Mouse (Mus musculus) limb, embryonic 14.5 days (tissue): Measurements from ENCODE around the gene Creld2. TPM values are rescaled to one million over a fixed set of nuclear protein-coding genes. Genes with fewer than 3 reads are reported as not detected.

Experiments used
- ATAC-seq: fragments of 200-750 bp; cut with Nextera tagmentation; 2 replicates; pipeline ENCODE4 v1.8.0; 2017; ENCODE audit warnings: low read depth, moderate number of reproducible peaks, moderate TSS enrichment; ENCODE audit not compliant: low FRiP score
- DNase-seq: peaks from one replicate; pipeline ENCODE4 v3.0.0-alpha.2; 2015; ENCODE audit warnings: low spot score
- H3K27ac ChIP-seq: fragments of 300-500 bp; sonication (generic); replicated peaks from 2 replicates; pipeline ENCODE4 v1.5.1; 2014; ENCODE audit warnings: low read depth, mild to moderate bottlenecking, low read length, moderate library complexity, mixed read lengths
- H3K27me3 ChIP-seq: fragments of 300-500 bp; sonication (generic); 2 replicates; pipeline ENCODE4 v1.6.1; 2014; ENCODE audit warnings: low read length, mixed read lengths; ENCODE audit not compliant: control insufficient read depth, insufficient read depth
- H3K36me3 ChIP-seq: fragments of 300-500 bp; sonication (generic); 2 replicates; pipeline ENCODE4 v1.6.1; 2014; ENCODE audit warnings: mild to moderate bottlenecking, low read length, moderate library complexity, mixed read lengths; ENCODE audit not compliant: control insufficient read depth, insufficient read depth
- H3K4me1 ChIP-seq: fragments of 300-500 bp; sonication (generic); 2 replicates; pipeline ENCODE4 v1.6.1; 2014; ENCODE audit warnings: antibody characterized with exemption, low read length, mixed read lengths; ENCODE audit not compliant: control insufficient read depth, insufficient read depth
- H3K4me2 ChIP-seq: fragments of 300-500 bp; sonication (generic); replicated peaks from 2 replicates; pipeline ENCODE4 v1.6.1; 2014; ENCODE audit warnings: low read depth, mild to moderate bottlenecking, low read length, moderate library complexity; ENCODE audit not compliant: severe bottlenecking
- H3K4me3 ChIP-seq: fragments of 300-500 bp; sonication (generic); replicated peaks from 2 replicates; pipeline ENCODE4 v1.5.1; 2014; ENCODE audit warnings: low read length
- H3K9ac ChIP-seq: fragments of 300-500 bp; sonication (generic); 2 replicates; pipeline ENCODE4 v1.6.1; 2014; ENCODE audit warnings: mild to moderate bottlenecking, low read depth, low read length, moderate library complexity; ENCODE audit not compliant: severe bottlenecking
- H3K9me3 ChIP-seq: fragments of 300-500 bp; sonication (generic); 2 replicates; pipeline ENCODE4 v1.6.1; 2016; ENCODE audit warnings: low read length; ENCODE audit not compliant: control insufficient read depth
- POLR2A ChIP-seq: fragments of 200-500 bp; IDR thresholded peaks from 2 replicates; pipeline ENCODE4 v1.8.0; 2012; ENCODE audit warnings: inconsistent platforms, mild to moderate bottlenecking, moderate library complexity, borderline replicate concordance; ENCODE audit not compliant: insufficient read depth, insufficient read length; ENCODE audit errors: extremely low read depth
- WGBS: fragments of 180-500 bp; shearing (Covaris S2); extraction: QIAGEN DNeasy Blood & Tissue Kit; methylation state at CpG from one replicate; pipeline ENCODE4 v1.1.7; 2014; 5-methylcytosine and 5-hydroxymethylcytosine counted together
- polyA plus RNA-seq, 2 experiments: library from polyadenylated mRNA; depleted of rRNA in 1 of 2; stranded (reverse) in 1 of 2; unstranded in 1 of 2; fragments of >200 nt; fragmentation: Nextera tagmentation in 1 of 2; extraction: Ambion mirVana in 1 of 2; gene quantifications; 2 replicates each; pipeline versions ENCODE4 v1.2.1 to v1.2.3; 2012 to 2014

The Creld2 gene
- polyA plus RNA-seq, 2 experiments = 79.1 to 85.9 TPM

- H3K27me3 ChIP-seq = no peaks in the 10 kb centered on the region
- H3K4me1 ChIP-seq = peaks cover 8% of the 10 kb centered on the region
- WGBS = 70% methylated on average over 5 of the region's 5 CpGs
- H3K4me3 ChIP-seq = no peak overlapping the region
- DNase-seq (no peak), ATAC-seq (no peak)
- no peak for TF ChIP-seq POLR2A
- H3K9me3 ChIP-seq = no peaks in the 10 kb centered on the region
- no peak overlapping the region for H3K4me2 ChIP-seq
- no peak overlapping the region for H3K9ac ChIP-seq
- no peak overlapping the region for H3K27ac ChIP-seq
- H3K36me3 ChIP-seq = peaks cover 11% of the 10 kb centered on the region
Measured at GRCm38 (mm10) chr15:88870418-88871185, 51.2 kb downstream of the Creld2 start.

- Histone ChIP-seq H3K36me3 (no peaks in the 10 kb centered on the region), H3K27me3 (no peaks in the 10 kb centered on the region), H3K27ac (no peak overlapping the region), H3K4me2 (no peak overlapping the region), H3K4me3 (no peak overlapping the region), H3K9ac (no peak overlapping the region), H3K4me1 (peaks cover 4% of the 10 kb centered on the region; the same call in 1 of the 2 replicates), H3K9me3 (no peaks in the 10 kb centered on the region)
- 81% methylated on average over 3 of the region's 3 CpGs for WGBS
- no peak for ATAC-seq
- TF ChIP-seq POLR2A = no peak
- DNase-seq = no peak
Measured at GRCm38 (mm10) chr15:88874061-88874460, 54.6 kb downstream of the Creld2 start.

GRCm38 (mm10) chr15:88874477-88874876, 55.0 kb downstream of the Creld2 start:
- Histone ChIP-seq H3K4me2 (no peak overlapping the region), H3K9ac (no peak overlapping the region), H3K27me3 (no peaks in the 10 kb centered on the region), H3K36me3 (no peaks in the 10 kb centered on the region), H3K27ac (no peak overlapping the region), H3K4me1 (peaks cover 4% of the 10 kb centered on the region; the same call in 1 of the 2 replicates), H3K4me3 (no peak overlapping the region), H3K9me3 (no peaks in the 10 kb centered on the region)
- DNase-seq (no peak), ATAC-seq (no peak)
- TF ChIP-seq POLR2A = no peak
- 79% methylated on average over 6 of the region's 6 CpGs for WGBS

GRCm38 (mm10) chr15:88875625-88876081, 56.2 kb downstream of the Creld2 start:
- DNase-seq (no peak), ATAC-seq (no peak; the same call in 1 of the 2 replicates)
- H3K9ac ChIP-seq = no peak overlapping the region
- H3K27ac ChIP-seq = no peak overlapping the region
- H3K36me3 ChIP-seq = no peaks in the 10 kb centered on the region
- peaks cover 4% of the 10 kb centered on the region; the same call in 1 of the 2 replicates for H3K4me1 ChIP-seq
- WGBS = 32% methylated on average over 10 of the region's 10 CpGs
- H3K27me3 ChIP-seq = no peaks in the 10 kb centered on the region
- H3K4me3 ChIP-seq = no peak overlapping the region
- no peak for TF ChIP-seq POLR2A
- H3K9me3 ChIP-seq = no peaks in the 10 kb centered on the region
- no peak overlapping the region for H3K4me2 ChIP-seq

Other genes starting within 250 kb of the Creld2 start
- gene Zdhhc25, start 219.3 kb upstream of the Creld2 start, polyA plus RNA-seq (2012; rRNA removed) = not detected in 2 replicates
- not detected in 2 replicates for gene Zdhhc25, start 219.3 kb upstream of the Creld2 start, polyA plus RNA-seq (2014; fragmentation: Nextera tagmentation; extraction: Ambion mirVana)
- 26.4 and 28.2 TPM in 2 replicates for gene Brd1, start 85.4 kb upstream of the Creld2 start, polyA plus RNA-seq (2012; rRNA removed)
- 24.9 and 29.9 TPM in 2 replicates for gene Brd1, start 85.4 kb upstream of the Creld2 start, polyA plus RNA-seq (2014; fragmentation: Nextera tagmentation; extraction: Ambion mirVana)
- gene Zbed4, start 68.0 kb upstream of the Creld2 start, polyA plus RNA-seq (2012; rRNA removed) = 12.2 and 12.4 TPM in 2 replicates
- gene Zbed4, start 68.0 kb upstream of the Creld2 start, polyA plus RNA-seq (2014; fragmentation: Nextera tagmentation; extraction: Ambion mirVana) = 14.9 and 17.3 TPM in 2 replicates
- gene Alg12, start 328 bp upstream of the Creld2 start, polyA plus RNA-seq (2012; rRNA removed) = 17.9 and 21.7 TPM in 2 replicates
- 12.1 and 12.2 TPM in 2 replicates for gene Alg12, start 328 bp upstream of the Creld2 start, polyA plus RNA-seq (2014; fragmentation: Nextera tagmentation; extraction: Ambion mirVana)
- gene Pim3, start 42.5 kb downstream of the Creld2 start, polyA plus RNA-seq (2012; rRNA removed) = 15.2 and 20.6 TPM in 2 replicates
- 38.1 and 47.8 TPM in 2 replicates for gene Pim3, start 42.5 kb downstream of the Creld2 start, polyA plus RNA-seq (2014; fragmentation: Nextera tagmentation; extraction: Ambion mirVana)
- gene Ttll8, start 134.8 kb downstream of the Creld2 start, polyA plus RNA-seq (2012; rRNA removed) = 0.08 TPM in 1 of 2 replicates, not detected in the other
- not detected in 2 replicates for gene Ttll8, start 134.8 kb downstream of the Creld2 start, polyA plus RNA-seq (2014; fragmentation: Nextera tagmentation; extraction: Ambion mirVana)
- 0.31 and 0.36 TPM in 2 replicates for gene Mlc1, start 159.4 kb downstream of the Creld2 start, polyA plus RNA-seq (2012; rRNA removed)
- 0.12 and 0.21 TPM in 2 replicates for gene Mlc1, start 159.4 kb downstream of the Creld2 start, polyA plus RNA-seq (2014; fragmentation: Nextera tagmentation; extraction: Ambion mirVana)
- gene Mov10l1, start 163.3 kb downstream of the Creld2 start, polyA plus RNA-seq (2012; rRNA removed) = 0.04 and 0.10 TPM in 2 replicates
- 0.11 and 0.19 TPM in 2 replicates for gene Mov10l1, start 163.3 kb downstream of the Creld2 start, polyA plus RNA-seq (2014; fragmentation: Nextera tagmentation; extraction: Ambion mirVana)
- 1.9 and 2.0 TPM in 2 replicates for gene Panx2, start 240.1 kb downstream of the Creld2 start, polyA plus RNA-seq (2012; rRNA removed)
- gene Panx2, start 240.1 kb downstream of the Creld2 start, polyA plus RNA-seq (2014; fragmentation: Nextera tagmentation; extraction: Ambion mirVana) = 0.29 and 0.48 TPM in 2 replicates